Mouse (Mus musculus) liver, embryonic 16.5 days (tissue): ENCODE results near the gene Ddx5. TPM values are rescaled to one million over a fixed set of nuclear protein-coding genes. Genes with fewer than 3 reads are reported as not detected.
"Not testable (repeated sequence)": the region's sequence is repeated elsewhere in the genome, so short reads cannot be mapped to it uniquely, and the experiment has no call there.

Source experiments
- ATAC-seq: fragments of 200-750 bp; cut with Nextera tagmentation; 2 replicates; pipeline ENCODE4 v1.8.0; 2017; ENCODE audit warnings: low read depth, mild to moderate bottlenecking, moderate number of reproducible peaks, moderate library complexity
- H3K27ac ChIP-seq: fragments of 300-500 bp; sonication (generic); 2 replicates; pipeline ENCODE4 v1.5.1; 2014; ENCODE audit warnings: mild to moderate bottlenecking, low read length
- H3K27me3 ChIP-seq: fragments of 300-500 bp; sonication (generic); 2 replicates; pipeline ENCODE4 v1.6.1; 2014; ENCODE audit warnings: low read depth, low read length, mixed read lengths; ENCODE audit not compliant: control insufficient read depth, insufficient read depth
- H3K36me3 ChIP-seq: fragments of 300-500 bp; sonication (generic); 2 replicates; pipeline ENCODE4 v1.6.1; 2014; ENCODE audit warnings: mild to moderate bottlenecking; ENCODE audit not compliant: control insufficient read depth, insufficient read depth
- H3K4me1 ChIP-seq: fragments of 300-500 bp; sonication (generic); 2 replicates; pipeline ENCODE4 v1.6.1; 2014; ENCODE audit warnings: low read depth, low read length, mixed read lengths; ENCODE audit not compliant: control insufficient read depth
- H3K4me2 ChIP-seq: fragments of 300-500 bp; sonication (generic); 2 replicates; pipeline ENCODE4 v1.6.1; 2014; ENCODE audit warnings: low read depth, low read length, mixed read lengths
- H3K4me3 ChIP-seq: fragments of 300-500 bp; sonication (generic); 2 replicates; pipeline ENCODE4 v1.5.1; 2014; ENCODE audit warnings: low read depth, mild to moderate bottlenecking, low read length
- H3K9ac ChIP-seq: fragments of 300-500 bp; sonication (generic); 2 replicates; pipeline ENCODE4 v1.6.1; 2014; ENCODE audit warnings: low read depth, low read length
- H3K9me3 ChIP-seq: fragments of 300-500 bp; sonication (generic); replicated peaks from 2 replicates; pipeline ENCODE4 v1.6.1; 2016; ENCODE audit warnings: low read length; ENCODE audit not compliant: control insufficient read depth
- WGBS: fragments of 180-500 bp; shearing (Covaris S2); extraction: QIAGEN DNeasy Blood & Tissue Kit; methylation state at CpG from one replicate; pipeline ENCODE4 v1.1.7; 2014; ENCODE audit not compliant: insufficient replicate concordance; 5-methylcytosine and 5-hydroxymethylcytosine counted together
- polyA plus RNA-seq: library from polyadenylated mRNA; unstranded; fragments of >200 nt; fragmentation: Nextera tagmentation; extraction: Ambion mirVana; gene quantifications from 2 replicates; pipeline ENCODE4 v1.2.1, GENCODE M21; 2015

Gene Ddx5
- polyA plus RNA-seq, 1 experiment from 2014 or later: 118 TPM

DNA sequence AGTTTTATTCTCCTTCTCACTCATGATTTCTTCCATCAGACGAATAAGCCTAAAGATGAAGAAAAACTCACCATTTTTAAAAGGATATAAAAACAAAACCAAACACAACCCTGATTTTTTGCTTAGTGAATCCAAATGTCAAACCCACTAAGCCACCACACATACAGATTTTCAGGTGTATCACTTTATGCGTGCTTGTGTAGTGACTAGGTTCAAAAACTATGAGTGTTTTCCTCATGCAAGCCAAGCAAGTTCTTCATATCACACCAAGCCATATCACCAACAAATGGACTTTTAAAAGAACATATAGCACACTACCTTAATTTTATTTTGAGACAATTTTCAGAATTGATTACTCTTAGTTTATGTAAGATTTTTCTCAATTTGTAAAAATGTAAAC, 4.5 kb downstream of the Ddx5 start:
- no peak overlapping the region for H3K4me3 ChIP-seq
- H3K9me3 ChIP-seq: no peaks in the 10 kb centered on the region
- no peak overlapping the region for H3K4me2 ChIP-seq
- no peak overlapping the region for H3K9ac ChIP-seq
- peaks cover 22% of the 10 kb centered on the region for H3K4me1 ChIP-seq
- H3K36me3 ChIP-seq: peaks cover 56% of the 10 kb centered on the region
- H3K27ac ChIP-seq: no peak overlapping the region
- no peak for ATAC-seq
- H3K27me3 ChIP-seq: no peaks in the 10 kb centered on the region
- WGBS: 86% methylated on average over 2 of the region's 2 CpGs

DNA sequence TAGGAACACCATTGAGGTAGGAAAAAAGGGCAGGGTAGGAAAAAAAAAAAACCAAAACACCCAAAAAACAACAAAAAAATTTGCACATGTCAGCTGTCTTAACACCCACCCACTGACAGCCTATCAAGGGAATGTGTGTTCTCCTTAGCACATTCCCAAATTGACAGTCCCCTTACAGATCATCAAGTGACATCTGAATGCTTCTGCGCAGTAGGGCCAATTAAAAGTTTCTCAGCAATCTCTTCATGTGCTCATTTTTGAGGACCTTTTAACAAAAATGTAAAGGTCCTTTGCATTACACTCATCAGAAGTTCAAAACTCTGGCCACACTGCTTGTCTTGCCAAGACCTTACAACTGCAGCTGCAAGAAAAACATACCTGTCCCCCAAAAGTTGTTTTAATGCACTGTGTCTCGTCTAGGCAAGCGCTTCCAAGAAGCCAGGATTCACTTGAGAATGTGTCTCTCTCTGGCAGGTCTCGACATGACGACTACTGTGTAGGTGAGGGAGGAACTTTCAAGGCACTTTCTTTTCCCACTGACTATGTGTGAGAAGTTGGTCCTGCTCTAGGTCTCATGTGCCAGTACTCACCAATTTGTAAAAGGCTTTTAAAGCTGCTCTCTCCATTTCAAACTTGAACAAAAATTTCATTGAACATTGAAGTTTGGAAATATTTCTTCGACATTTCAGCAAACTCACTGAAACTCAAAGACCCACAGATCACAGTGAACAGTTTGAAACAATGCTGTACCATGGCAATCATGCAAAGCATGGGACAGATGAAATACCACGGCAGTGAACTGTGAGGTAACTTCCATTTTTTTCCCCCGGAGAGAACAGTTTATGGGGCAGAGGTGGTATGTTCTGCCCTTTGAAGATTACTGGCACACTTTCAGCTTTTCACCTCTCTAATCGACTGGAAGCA, 5.9 kb downstream of the Ddx5 start:
- no peak overlapping the region for H3K27ac ChIP-seq
- no peaks in the 10 kb centered on the region for H3K27me3 ChIP-seq
- peaks cover 22% of the 10 kb centered on the region for H3K4me1 ChIP-seq
- H3K9me3 ChIP-seq: no peaks in the 10 kb centered on the region
- no peak overlapping the region for H3K4me2 ChIP-seq
- no peak overlapping the region for H3K9ac ChIP-seq
- 82% methylated on average over 9 of the region's 9 CpGs for WGBS
- H3K4me3 ChIP-seq: no peak overlapping the region
- H3K36me3 ChIP-seq: peaks cover 56% of the 10 kb centered on the region
- no peak for ATAC-seq

GRCm38 (mm10) chr11:106782271-106782670, 6.7 kb downstream of the Ddx5 start:
- ATAC-seq, H3K9ac ChIP-seq, H3K27ac ChIP-seq, H3K27me3 ChIP-seq, H3K4me3 ChIP-seq, H3K4me2 ChIP-seq, H3K9me3 ChIP-seq: not testable (repeated sequence)
- WGBS: 89% methylated on average over 7 of the region's 7 CpGs
- H3K36me3 ChIP-seq: peaks cover 56% of the 10 kb centered on the region
- peaks cover 25% of the 10 kb centered on the region for H3K4me1 ChIP-seq

DNA sequence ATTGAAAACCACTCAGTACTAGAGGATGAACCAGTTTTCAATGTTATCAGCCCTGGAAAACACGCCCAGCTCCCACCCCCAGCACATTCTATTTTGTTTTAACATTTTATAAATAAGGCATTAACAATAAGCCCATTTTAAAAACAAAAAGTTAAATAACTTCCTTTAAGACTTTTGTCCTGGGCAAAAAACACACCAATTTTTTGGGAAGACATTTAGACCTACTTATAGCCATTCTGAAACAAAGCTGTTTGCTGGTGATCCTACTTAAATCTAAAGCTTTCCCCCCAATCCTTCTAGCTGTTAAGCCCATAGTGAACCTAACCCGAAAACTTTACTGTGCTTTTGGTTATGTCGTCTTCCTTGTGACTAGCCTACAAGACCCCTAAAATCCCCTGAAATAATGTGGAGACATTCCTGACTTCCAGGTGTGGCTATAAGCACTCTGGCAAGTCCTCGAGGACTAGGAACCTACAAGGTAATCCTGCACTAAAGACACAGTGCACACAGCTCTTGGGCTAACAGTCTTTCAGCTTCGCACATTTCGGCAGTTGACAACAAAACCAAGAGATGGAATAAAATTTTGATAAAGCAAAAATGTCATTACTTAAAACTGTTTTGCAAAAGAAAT, 8.3 kb downstream of the Ddx5 start:
- peak overlapping the region; percentile 93; the same call in 1 of the 2 replicates for H3K4me2 ChIP-seq
- H3K36me3 ChIP-seq: peaks cover 46% of the 10 kb centered on the region
- H3K9me3 ChIP-seq: no peaks in the 10 kb centered on the region
- H3K4me1 ChIP-seq: peaks cover 19% of the 10 kb centered on the region
- WGBS: 75% methylated on average over 6 of the region's 6 CpGs
- H3K9ac ChIP-seq: no peak overlapping the region
- H3K27me3 ChIP-seq: no peaks in the 10 kb centered on the region
- H3K4me3 ChIP-seq: no peak overlapping the region
- no peak for ATAC-seq
- peak overlapping the region; percentile 97 for H3K27ac ChIP-seq

GRCm38 (mm10) chr11:106780089-106780425, 8.9 kb downstream of the Ddx5 start:
- Histone ChIP-seq H3K27ac (peak overlapping the region; percentile 97), H3K36me3 (peaks cover 46% of the 10 kb centered on the region), H3K4me3 (peak overlapping the region; percentile 85), H3K9me3 (no peaks in the 10 kb centered on the region), H3K4me2 (peak overlapping the region; percentile 93), H3K9ac (peak overlapping the region; percentile 91), H3K27me3 (no peaks in the 10 kb centered on the region), H3K4me1 (peaks cover 14% of the 10 kb centered on the region)
- 64% methylated on average over 4 of the region's 4 CpGs for WGBS
- ATAC-seq: no peak

DNA sequence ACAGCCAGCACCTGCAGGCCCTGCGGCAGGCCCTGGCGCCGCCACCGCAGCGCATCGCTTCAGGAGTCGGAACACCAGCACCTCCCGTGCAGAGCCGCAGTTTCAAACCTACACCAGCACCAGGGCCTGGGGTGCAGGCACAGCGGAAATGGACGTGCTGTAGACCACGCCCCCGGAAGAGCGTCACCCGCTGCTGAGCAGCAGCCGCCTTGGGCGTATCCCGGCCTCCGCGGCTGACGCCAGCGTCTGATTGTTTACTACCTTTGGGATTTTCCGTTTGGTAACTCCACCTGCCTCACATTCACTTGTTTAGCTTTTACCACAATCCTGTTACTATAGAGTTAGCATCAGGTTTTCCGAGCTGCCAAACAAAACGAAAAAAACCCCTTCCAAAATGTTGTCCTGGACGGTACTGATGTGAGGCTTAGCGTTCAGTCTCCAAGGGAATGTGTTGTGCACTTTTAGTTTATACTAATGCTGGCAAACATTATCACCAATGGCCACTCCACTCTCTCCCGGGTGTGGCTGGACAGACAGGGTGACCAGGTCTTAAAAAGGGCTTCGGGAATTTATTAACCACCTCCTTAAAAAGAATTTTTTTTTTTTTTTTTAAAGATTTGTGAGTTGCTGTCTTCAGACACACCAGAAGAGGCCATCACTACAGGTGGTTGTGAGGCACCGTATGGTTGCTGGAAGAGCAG, 9.4 kb downstream of the Ddx5 start, which contains the start of gene Polg2:
Gene Polg2, minus strand, starts transcription at position 150 of the 701 bp plus-strand sequence.
- Histone ChIP-seq H3K4me3 (peak within 1 kb of the TSS; percentile 85), H3K9ac (peak within 1 kb of the TSS; percentile 91), H3K27me3 (no peaks in the 10 kb centered on the region), H3K4me2 (peak within 1 kb of the TSS; percentile 93), H3K9me3 (no peaks in the 10 kb centered on the region), H3K27ac (peak within 1 kb of the TSS; percentile 97), H3K4me1 (peaks cover 14% of the 10 kb centered on the region), H3K36me3 (peaks cover 42% of the 10 kb centered on the region)
- 1% methylated on average over 30 of the region's 30 CpGs for WGBS
- peak; percentile 99 for ATAC-seq

DNA sequence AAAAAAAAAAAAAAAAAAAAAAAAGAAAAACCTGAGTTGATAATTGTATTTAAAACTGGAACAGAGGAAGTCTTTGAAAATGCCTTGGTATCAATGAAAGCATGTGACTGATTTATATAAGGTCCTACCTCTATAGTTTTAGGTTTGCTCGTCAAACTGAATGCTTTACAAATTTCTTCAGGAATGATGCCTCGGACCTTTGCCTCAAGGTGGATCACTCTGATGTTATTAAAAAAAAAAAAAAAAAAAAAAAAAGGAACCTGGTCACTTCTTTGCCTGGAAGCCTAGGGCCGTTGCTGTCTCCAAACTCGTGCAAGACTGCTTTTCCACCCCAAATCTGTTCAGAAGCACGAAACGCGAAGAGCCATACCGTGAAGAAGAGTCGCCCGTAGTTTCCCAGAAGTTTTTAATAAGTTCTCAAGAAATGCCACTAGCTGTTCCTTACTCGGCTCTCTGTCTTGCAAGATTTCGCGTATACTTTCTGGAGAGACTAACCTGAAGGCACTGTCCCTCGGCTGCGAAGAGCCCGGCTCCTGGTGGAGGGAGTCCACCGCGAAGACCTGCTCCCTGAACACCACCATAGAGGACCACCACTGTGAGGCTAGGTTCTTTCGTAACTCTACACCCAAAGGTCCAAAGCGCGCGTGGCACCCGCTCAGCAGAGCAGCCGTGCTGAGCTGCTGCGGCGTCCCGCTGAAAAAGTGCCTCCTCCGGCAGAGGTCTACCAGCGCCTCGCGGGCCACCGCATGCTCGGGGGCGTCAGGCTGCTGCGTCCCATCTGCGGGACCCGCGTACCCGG, 10.2 kb downstream of the Ddx5 start:
- peak; percentile 60 for ATAC-seq
- Histone ChIP-seq H3K36me3 (peaks cover 35% of the 10 kb centered on the region), H3K27me3 (no peaks in the 10 kb centered on the region)

DNA sequence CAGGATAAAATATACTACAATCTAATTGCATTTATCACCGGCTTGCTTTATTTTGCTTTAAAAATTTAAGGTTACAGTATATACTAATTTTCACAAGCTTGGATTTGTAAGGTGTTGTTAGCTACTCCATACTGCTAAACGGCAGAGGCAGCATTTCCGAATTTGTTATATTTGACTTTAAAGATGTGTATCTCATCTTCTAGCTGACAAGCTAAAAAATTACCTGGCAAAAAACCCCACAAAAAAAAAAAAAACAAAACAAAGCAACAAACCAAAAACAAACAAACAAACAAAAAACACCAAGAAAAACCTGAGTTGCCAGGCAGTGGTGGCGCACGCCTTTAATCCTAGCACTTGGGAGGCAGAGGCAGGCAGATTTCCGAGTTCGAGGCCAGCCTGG, 10.9 kb downstream of the Ddx5 start:
- H3K27me3 ChIP-seq: no peaks in the 10 kb centered on the region
- 69% methylated on average over 7 of the region's 7 CpGs for WGBS
- H3K9me3 ChIP-seq: no peaks in the 10 kb centered on the region
- H3K4me2 ChIP-seq: peak overlapping the region; percentile 93
- no peak overlapping the region for H3K27ac ChIP-seq
- peak overlapping the region; percentile 85 for H3K4me3 ChIP-seq
- no peak for ATAC-seq
- H3K36me3 ChIP-seq: peaks cover 30% of the 10 kb centered on the region
- H3K9ac ChIP-seq: no peak overlapping the region; the same call in 1 of the 2 replicates
- H3K4me1 ChIP-seq: peaks cover 14% of the 10 kb centered on the region

More for the DNA sequence above, 10.2 kb downstream of the Ddx5 start:
- H3K4me3 ChIP-seq: peak overlapping the region; percentile 85
- peak overlapping the region; percentile 93 for H3K4me2 ChIP-seq
- no peaks in the 10 kb centered on the region for H3K9me3 ChIP-seq
- H3K27ac ChIP-seq: peak overlapping the region; percentile 97
- H3K4me1 ChIP-seq: peaks cover 14% of the 10 kb centered on the region
- peak overlapping the region; percentile 91 for H3K9ac ChIP-seq
- under 1% methylated on average over 39 of the region's 39 CpGs for WGBS
